Mouse (Mus musculus) hindbrain, embryonic 16.5 days (tissue): ENCODE data around the gene Sec24a. TPM values are rescaled to one million over a fixed set of nuclear protein-coding genes. Genes with fewer than 3 reads are reported as not detected.

Source experiments
- ATAC-seq: fragments of 200-750 bp; cut with Nextera tagmentation; 2 replicates; pipeline ENCODE4 v1.8.0; 2017; ENCODE audit warnings: moderate TSS enrichment, moderate library complexity
- H3K27ac ChIP-seq: fragments of 300-500 bp; sonication (generic); 2 replicates; pipeline ENCODE4 v1.5.1; 2014; ENCODE audit warnings: low read depth, mild to moderate bottlenecking, control low read depth, low read length, moderate library complexity
- H3K27me3 ChIP-seq: fragments of 300-500 bp; sonication (generic); replicated peaks from 2 replicates; pipeline ENCODE4 v1.6.1; 2014; ENCODE audit warnings: low read length; ENCODE audit not compliant: control insufficient read depth, insufficient read depth
- H3K36me3 ChIP-seq: fragments of 300-500 bp; sonication (generic); 2 replicates; pipeline ENCODE4 v1.6.1; 2014; ENCODE audit warnings: mild to moderate bottlenecking, low read length, moderate library complexity, mixed read lengths; ENCODE audit not compliant: control insufficient read depth, insufficient read depth
- H3K4me1 ChIP-seq: fragments of 300-500 bp; sonication (generic); 2 replicates; pipeline ENCODE4 v1.6.1; 2014; ENCODE audit warnings: low read depth, low read length; ENCODE audit not compliant: control insufficient read depth, insufficient read depth
- H3K4me2 ChIP-seq: fragments of 300-500 bp; sonication (generic); 2 replicates; pipeline ENCODE4 v1.6.1; 2014; ENCODE audit warnings: mild to moderate bottlenecking, low read length, control low read depth, moderate library complexity
- H3K4me3 ChIP-seq: fragments of 300-500 bp; sonication (generic); 2 replicates; pipeline ENCODE4 v1.5.1; 2014; ENCODE audit warnings: mild to moderate bottlenecking, low read length, control low read depth, moderate library complexity
- H3K9ac ChIP-seq: fragments of 300-500 bp; sonication (generic); 2 replicates; pipeline ENCODE4 v1.6.1; 2014; ENCODE audit warnings: low read depth, mild to moderate bottlenecking, control low read depth, low read length, moderate library complexity
- H3K9me3 ChIP-seq: fragments of 300-500 bp; sonication (generic); 2 replicates; pipeline ENCODE4 v1.6.1; 2014; ENCODE audit warnings: mild to moderate bottlenecking, low read length, moderate library complexity; ENCODE audit not compliant: control insufficient read depth
- WGBS: fragments of 180-500 bp; shearing (Covaris S2); extraction: QIAGEN DNeasy Blood & Tissue Kit; methylation state at CpG from one replicate; pipeline ENCODE4 v1.1.7; 2014; 5-methylcytosine and 5-hydroxymethylcytosine counted together
- polyA plus RNA-seq: library from polyadenylated mRNA; unstranded; fragments of >200 nt; fragmentation: Nextera tagmentation; extraction: Ambion mirVana; gene quantifications from 2 replicates; pipeline ENCODE4 v1.2.1, GENCODE M21; 2015

Gene Sec24a
- polyA plus RNA-seq, 1 experiment from 2014 or later, result 12.0 TPM

DNA sequence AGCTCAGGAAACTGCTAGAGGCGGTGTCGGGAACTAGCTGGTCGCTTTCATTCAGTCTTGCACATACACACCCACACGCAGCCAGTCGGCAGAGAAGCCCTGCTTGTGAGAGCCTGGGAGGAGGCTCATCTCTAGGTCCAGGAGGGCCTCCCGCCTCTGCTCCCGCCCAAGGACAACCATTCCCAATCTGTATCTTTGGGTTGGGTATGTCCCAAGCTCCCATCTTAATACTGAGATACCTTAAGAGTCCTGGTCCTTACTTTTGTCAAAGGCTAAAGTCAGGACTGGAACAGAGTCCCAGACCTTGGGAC, 113.6 kb downstream of the Sec24a start:
- H3K9me3 ChIP-seq, result no peaks in the 10 kb centered on the region
- peaks cover 24% of the 10 kb centered on the region for H3K4me1 ChIP-seq
- no peak overlapping the region for H3K27ac ChIP-seq
- no peak; the same call in 1 of the 2 replicates for ATAC-seq
- peak overlapping the region; percentile 93 for H3K4me2 ChIP-seq
- H3K36me3 ChIP-seq, result 0 out of 2 replicates have a peak, but pooled peaks cover 3% of the 10 kb centered on the region
- H3K4me3 ChIP-seq, result peak overlapping the region; percentile 75
- 3% methylated on average over 7 of the region's 7 CpGs for WGBS
- peak overlapping the region; percentile 85 for H3K9ac ChIP-seq
- H3K27me3 ChIP-seq, result no peaks in the 10 kb centered on the region

DNA sequence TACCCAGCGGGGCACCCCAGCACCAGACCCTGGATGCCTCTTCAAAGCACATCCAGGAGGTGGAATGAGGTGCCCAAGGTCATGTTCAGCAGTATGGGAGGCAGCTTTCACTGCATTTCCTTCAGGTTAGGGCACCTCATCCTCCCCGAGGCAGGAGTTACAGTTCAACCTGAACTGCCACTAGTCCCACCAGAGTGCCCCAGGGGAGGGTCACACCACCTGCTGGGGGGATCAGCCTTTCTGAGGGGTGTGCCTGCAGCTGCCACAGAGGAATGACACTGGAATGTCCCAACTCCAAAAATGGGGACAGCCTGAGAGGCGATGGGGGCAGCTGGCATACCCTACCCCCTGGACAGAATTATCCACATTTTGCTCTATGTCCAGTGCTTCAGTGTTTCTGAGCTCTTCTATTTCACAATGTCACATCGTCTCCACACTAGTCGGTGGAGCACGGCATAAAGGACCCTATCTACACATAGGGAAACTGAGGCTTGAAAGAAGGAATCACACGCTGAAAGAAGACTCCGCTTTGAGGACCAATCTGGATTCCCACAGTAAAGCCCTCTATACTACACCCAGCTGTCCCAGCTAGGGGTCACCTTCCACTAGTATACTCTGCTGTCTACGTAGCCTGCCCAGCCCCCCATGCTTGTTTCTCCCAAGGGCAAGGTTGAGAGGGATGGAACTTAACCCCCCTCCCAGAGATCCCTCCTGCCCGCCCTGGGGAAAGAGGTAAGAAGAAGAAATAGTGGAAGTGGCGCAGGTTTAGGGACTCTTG, 114.1 kb downstream of the Sec24a start:
- peaks cover 3% of the 10 kb centered on the region; the same call in 1 of the 2 replicates for H3K36me3 ChIP-seq
- peak overlapping the region; percentile 85 for H3K9ac ChIP-seq
- peak overlapping the region; percentile 93 for H3K4me2 ChIP-seq
- H3K27me3 ChIP-seq, result no peaks in the 10 kb centered on the region
- H3K9me3 ChIP-seq, result no peaks in the 10 kb centered on the region
- no peak for ATAC-seq
- H3K4me3 ChIP-seq, result peak overlapping the region; percentile 75
- peaks cover 24% of the 10 kb centered on the region for H3K4me1 ChIP-seq
- no peak overlapping the region for H3K27ac ChIP-seq
- WGBS, result 22% methylated on average over 11 of the region's 11 CpGs

GRCm38 (mm10) chr11:51648566-51648965, 114.9 kb downstream of the Sec24a start:
- Histone ChIP-seq H3K9ac (peak overlapping the region; percentile 19; the same call in 1 of the 2 replicates), H3K36me3 (peaks cover 3% of the 10 kb centered on the region; the same call in 1 of the 2 replicates), H3K27ac (no peak overlapping the region), H3K9me3 (no peaks in the 10 kb centered on the region), H3K4me2 (peak overlapping the region; percentile 93), H3K4me3 (no peak overlapping the region), H3K4me1 (peaks cover 24% of the 10 kb centered on the region), H3K27me3 (no peaks in the 10 kb centered on the region)
- WGBS, result 13% methylated on average over 3 of the region's 3 CpGs
- ATAC-seq, result no peak

DNA sequence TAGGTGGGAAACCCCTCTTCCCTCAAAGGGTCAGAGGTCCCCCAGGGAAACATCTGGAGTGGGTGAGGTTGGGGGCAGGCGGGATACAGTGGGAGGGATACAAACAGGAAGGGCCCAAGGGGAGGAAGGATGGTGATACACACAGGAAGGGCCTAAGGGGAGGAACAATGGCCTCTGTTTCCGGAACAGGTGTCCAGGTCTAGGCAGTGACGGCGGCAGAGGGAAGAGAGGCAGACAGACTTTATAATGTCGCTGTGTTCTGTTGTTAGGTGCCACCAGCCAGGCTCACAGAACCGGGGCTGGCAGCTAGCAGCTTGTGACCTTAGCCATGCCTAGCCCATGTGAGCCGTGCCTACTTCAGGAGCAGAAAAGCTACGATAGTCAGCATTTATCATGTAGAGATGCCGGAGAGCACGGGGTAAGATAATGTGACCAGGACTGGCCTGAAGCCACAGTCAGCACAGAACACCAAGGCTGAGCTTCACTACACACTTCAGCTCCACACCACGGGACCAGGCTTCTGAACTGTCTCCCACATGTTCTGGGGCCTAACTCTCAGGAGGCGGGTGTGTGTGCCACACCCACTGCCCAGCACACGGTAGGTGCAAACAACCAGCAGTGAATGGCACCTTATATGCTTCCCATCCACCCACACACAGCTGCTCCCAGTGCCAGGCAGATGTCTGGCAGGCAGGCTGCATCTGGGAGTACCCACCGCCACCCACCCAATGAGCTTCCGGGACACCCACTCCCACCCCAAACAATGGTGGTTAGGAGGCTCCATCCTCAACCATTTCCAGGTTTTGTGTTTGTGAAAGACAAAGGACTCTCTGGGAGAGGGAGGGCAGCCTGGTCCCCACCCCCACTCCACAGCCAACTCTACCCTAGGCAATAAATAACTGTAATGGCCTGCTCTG, 116.4 kb downstream of the Sec24a start:
- Histone ChIP-seq H3K9ac (no peak overlapping the region), H3K4me2 (peak overlapping the region; percentile 16; the same call in 1 of the 2 replicates), H3K27ac (no peak overlapping the region), H3K36me3 (peaks cover 3% of the 10 kb centered on the region; the same call in 1 of the 2 replicates), H3K27me3 (no peaks in the 10 kb centered on the region), H3K4me3 (no peak overlapping the region), H3K4me1 (peaks cover 24% of the 10 kb centered on the region), H3K9me3 (no peaks in the 10 kb centered on the region)
- WGBS, result 70% methylated on average over 15 of the region's 15 CpGs
- no peak for ATAC-seq

- Histone ChIP-seq H3K9me3 (no peaks in the 10 kb centered on the region), H3K9ac (no peak overlapping the region), H3K27me3 (no peaks in the 10 kb centered on the region), H3K4me3 (no peak overlapping the region), H3K4me1 (peaks cover 24% of the 10 kb centered on the region), H3K36me3 (peaks cover 3% of the 10 kb centered on the region; the same call in 1 of the 2 replicates), H3K27ac (no peak overlapping the region), H3K4me2 (no peak overlapping the region)
- ATAC-seq, result no peak
- 83% methylated on average over 7 of the region's 7 CpGs for WGBS
These were observed 117.2 kb downstream of the Sec24a start for GRCm38 (mm10) chr11:51646245-51646644.

DNA sequence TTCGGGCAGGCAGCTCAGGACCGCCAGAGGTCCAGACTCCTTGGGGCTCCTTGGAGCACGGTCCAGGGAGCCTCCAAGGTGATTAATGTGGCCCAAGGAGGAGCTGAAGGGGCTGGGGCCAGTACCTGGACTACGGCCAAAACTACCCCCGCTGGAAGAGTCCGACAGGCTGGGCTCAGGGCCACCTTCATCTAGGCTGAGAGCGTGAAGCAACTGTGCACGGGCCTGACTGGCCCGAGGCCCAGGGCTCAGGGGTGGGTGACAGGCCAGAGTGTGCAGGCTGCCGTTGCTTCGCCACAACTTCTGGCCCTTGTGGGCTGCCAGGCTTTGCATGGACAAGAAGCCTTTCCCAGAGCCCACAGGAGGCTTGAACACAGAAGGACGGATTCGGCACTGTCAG, 118.1 kb downstream of the Sec24a start:
- Histone ChIP-seq H3K4me3 (no peak overlapping the region), H3K9ac (no peak overlapping the region), H3K36me3 (peaks cover 3% of the 10 kb centered on the region; the same call in 1 of the 2 replicates), H3K27ac (no peak overlapping the region), H3K9me3 (no peaks in the 10 kb centered on the region), H3K4me1 (peaks cover 24% of the 10 kb centered on the region), H3K27me3 (no peaks in the 10 kb centered on the region), H3K4me2 (no peak overlapping the region)
- whole genome bisulfite sequencing, result 70% methylated on average over 13 of the region's 13 CpGs
- peak; percentile 40; the same call in 1 of the 2 replicates for ATAC-seq

DNA sequence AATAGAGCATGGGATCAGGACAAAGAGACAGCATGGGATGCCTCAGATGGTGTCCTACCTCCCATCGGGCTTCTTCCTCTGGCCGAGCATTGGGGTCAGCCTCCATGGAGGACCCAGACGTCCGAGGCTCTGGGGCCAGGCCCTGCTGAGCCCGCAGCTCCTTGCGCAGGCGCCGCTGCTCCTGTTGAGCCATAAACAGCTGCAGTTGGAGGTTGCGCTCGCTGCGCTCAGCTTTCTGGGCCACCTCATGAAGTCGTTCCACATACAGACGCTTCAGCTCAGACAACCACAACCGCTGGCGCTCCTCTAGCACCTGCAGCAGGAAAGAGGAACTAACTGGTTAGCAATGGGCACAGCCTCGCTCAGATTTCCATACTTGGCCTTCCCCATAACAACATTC, 119.2 kb downstream of the Sec24a start:
- ATAC-seq, result no peak
- Histone ChIP-seq H3K9ac (no peak overlapping the region), H3K9me3 (no peaks in the 10 kb centered on the region), H3K27me3 (no peaks in the 10 kb centered on the region), H3K27ac (no peak overlapping the region; the same call in 1 of the 2 replicates), H3K4me1 (peaks cover 13% of the 10 kb centered on the region), H3K4me3 (no peak overlapping the region), H3K4me2 (no peak overlapping the region), H3K36me3 (peaks cover 3% of the 10 kb centered on the region; the same call in 1 of the 2 replicates)
- 63% methylated on average over 16 of the region's 16 CpGs for WGBS

DNA sequence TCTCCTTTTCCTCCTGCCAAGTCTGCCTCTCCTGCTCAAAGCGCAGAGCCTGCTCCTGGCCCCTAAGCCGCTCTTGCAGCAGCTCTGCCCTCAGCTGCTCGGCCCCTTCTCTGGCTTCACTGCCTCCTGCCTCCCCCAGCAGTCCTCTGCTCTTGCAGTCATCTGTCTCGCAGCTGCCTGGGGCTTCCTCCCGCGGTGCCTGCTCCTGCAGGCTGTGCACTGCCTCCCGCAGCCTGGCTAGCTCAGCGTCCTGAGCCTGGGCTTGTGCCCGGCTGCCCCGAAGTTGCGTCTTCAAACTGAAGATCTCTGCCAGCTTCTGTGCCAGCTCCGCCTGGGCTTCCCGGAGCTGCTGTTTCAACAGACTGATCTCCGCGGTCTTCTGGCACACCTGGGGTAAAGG, 119.7 kb downstream of the Sec24a start:
- Histone ChIP-seq H3K4me2 (peak overlapping the region; percentile 20; the same call in 1 of the 2 replicates), H3K27ac (0 out of 2 replicates have a peak overlapping the region, but pooled peaks have one; percentile 8), H3K4me1 (peaks cover 8% of the 10 kb centered on the region)

GRCm38 (mm10) chr11:51643202-51643601, 120.2 kb downstream of the Sec24a start:
- Histone ChIP-seq H3K27me3 (no peaks in the 10 kb centered on the region), H3K27ac (no peak overlapping the region), H3K4me1 (peaks cover 3% of the 10 kb centered on the region; the same call in 1 of the 2 replicates), H3K4me3 (no peak overlapping the region), H3K9me3 (no peaks in the 10 kb centered on the region), H3K4me2 (no peak overlapping the region), H3K9ac (no peak overlapping the region), H3K36me3 (peaks cover 3% of the 10 kb centered on the region; the same call in 1 of the 2 replicates)
- ATAC-seq, result no peak
- 80% methylated on average over 9 of the region's 9 CpGs for WGBS

More for the DNA sequence above, 119.7 kb downstream of the Sec24a start:
- Histone ChIP-seq H3K4me3 (no peak overlapping the region), H3K9ac (no peak overlapping the region), H3K27me3 (no peaks in the 10 kb centered on the region), H3K36me3 (peaks cover 3% of the 10 kb centered on the region; the same call in 1 of the 2 replicates), H3K9me3 (no peaks in the 10 kb centered on the region)
- peak; percentile 29; the same call in 1 of the 2 replicates for ATAC-seq
- 53% methylated on average over 15 of the region's 15 CpGs for WGBS
